Mouse (Mus musculus) neutrophil, adult 5-6 weeks (primary cell): Measurements from ENCODE around the gene Nos1. TPM values are rescaled to one million over a fixed set of nuclear protein-coding genes. Genes with fewer than 3 reads are reported as not detected.

ENCODE experiments used
- ATAC-seq: fragments of 151-379, 151-347 bp; 2 replicates; pipeline ENCODE4 v1.8.0; 2017; ENCODE audit warnings: mild to moderate bottlenecking, moderate TSS enrichment; ENCODE audit not compliant: insufficient number of reproducible peaks, poor library complexity, low FRiP score, severe bottlenecking; ENCODE audit errors: extremely low read depth
- total RNA-seq: library from RNA; stranded (forward); fragments of 200-1000 nt; gene quantifications from 2 replicates; pipeline ENCODE4 v1.2.3, GENCODE M21; 2017

The Nos1 gene
- total RNA-seq, 1 experiment from 2014 or later: not detected

- ATAC-seq: no peak
Measured at GRCm38 (mm10) chr5:117937186-117937585, 156.4 kb downstream of the Nos1 start.

GRCm38 (mm10) chr5:117938182-117938581 is 157.3 kb downstream of the Nos1 start:
- peak; percentile 46; the same call in 1 of the 2 replicates for ATAC-seq

DNA sequence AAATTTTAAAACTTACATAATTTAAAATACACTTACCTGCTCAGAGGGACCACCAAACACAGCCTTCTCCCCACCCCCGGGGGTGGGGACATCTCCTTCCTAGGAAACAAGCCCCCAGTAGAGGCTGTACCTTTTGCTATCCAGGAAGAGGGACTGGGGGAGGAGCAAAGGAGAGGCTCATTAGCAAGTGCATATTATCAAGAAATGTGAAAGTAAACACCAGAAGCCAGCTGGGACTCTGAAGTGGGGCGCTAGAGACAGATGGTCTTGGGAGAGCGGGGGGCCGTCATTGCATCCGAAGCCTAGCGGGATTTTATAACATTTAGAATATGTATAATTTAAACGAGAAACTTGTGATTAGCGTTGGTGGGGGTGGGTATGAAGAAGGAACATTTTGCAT is 158.6 kb downstream of the Nos1 start:
- no peak for ATAC-seq

- ATAC-seq: no peak
Measured at GRCm38 (mm10) chr5:117941552-117941951, 160.7 kb downstream of the Nos1 start.

DNA sequence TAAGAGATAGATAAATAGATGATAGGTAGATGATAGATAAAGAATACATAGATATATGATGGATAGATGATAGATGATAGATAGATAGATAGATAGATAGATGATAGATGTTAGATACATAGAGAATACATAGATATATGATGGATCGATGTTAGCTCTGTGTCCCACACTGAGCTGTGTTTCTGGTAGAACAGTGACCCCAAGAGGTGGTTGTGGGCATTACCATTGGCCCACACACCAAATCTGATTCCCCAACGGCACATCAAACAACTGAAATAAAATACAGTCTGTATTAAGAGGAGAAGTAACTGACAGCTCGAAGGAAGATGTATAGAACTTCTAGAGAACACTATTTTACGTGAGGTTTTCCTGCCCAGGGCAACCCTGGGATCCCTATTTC is 165.8 kb downstream of the Nos1 start:
- no peak for ATAC-seq

- no peak for ATAC-seq
Measured at GRCm38 (mm10) chr5:117949393-117949792, 168.6 kb downstream of the Nos1 start.

GRCm38 (mm10) chr5:117953893-117954292 is 173.1 kb downstream of the Nos1 start:
- no peak for ATAC-seq

DNA sequence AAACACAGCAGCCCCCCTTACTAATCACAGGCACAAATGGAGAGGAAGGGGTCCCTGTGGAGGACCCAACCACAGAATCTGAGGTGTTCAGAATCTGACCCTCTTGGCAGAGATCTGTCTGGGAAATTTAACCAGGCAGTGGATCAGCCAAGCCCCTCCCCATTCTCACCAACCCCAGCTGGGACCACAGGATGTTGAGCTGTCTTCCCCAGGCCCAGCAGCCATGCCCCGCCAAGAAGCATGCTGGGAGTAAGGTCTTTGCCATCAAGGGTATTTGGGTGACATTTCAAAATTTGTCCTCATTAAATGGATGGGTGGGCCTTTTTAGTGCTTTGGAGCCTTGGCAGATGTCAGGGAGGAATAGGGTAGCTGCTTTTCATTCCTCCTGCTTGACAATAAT is 173.6 kb downstream of the Nos1 start:
- ATAC-seq: no peak

- ATAC-seq: no peak
Measured at GRCm38 (mm10) chr5:117955675-117956420, 175.0 kb downstream of the Nos1 start.

DNA sequence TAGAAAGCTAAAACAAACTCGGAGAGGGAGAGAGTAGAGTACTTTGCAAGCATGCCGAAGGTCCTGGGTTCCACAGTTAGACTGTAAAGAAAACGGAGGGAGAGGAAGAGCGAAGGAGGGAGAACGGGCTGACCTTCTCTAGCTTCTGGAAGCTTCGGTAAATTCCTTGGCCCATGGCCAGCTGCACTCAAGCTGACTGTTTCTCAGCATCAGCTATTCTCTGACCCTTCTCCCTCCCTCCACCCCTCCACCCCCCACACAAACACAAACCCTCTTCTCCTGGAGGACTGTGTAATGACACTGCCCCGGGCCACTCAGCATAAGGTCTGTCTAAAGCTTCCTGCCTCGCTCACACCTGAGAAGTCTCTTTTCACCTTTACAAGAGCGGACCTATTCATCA is 183.9 kb downstream of the Nos1 start:
- no peak for ATAC-seq

DNA sequence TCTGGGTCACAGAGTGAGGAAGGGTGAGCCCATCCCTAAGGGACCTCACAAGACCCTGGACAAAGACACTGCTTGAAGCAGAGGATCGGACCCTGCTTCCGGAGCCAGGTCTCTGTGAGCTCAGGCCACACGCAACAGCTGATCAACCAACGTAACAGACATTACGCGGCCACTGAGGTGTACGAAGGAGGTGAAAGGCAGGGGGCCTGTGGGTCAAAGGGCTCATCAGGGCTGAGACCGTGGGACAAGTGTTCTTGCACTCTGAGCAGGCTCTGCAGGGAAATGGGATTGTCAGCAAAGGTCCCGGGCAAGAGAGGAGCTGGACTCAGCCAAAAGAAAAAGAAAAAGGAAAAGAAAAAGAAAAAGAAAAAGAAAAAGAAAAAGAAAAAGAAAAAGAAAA is 186.1 kb downstream of the Nos1 start:
- no peak for ATAC-seq

- ATAC-seq: no peak
Measured at GRCm38 (mm10) chr5:117967659-117968069, 186.8 kb downstream of the Nos1 start.

GRCm38 (mm10) chr5:117969681-117970427 is 189.0 kb downstream of the Nos1 start:
- no peak for ATAC-seq

DNA sequence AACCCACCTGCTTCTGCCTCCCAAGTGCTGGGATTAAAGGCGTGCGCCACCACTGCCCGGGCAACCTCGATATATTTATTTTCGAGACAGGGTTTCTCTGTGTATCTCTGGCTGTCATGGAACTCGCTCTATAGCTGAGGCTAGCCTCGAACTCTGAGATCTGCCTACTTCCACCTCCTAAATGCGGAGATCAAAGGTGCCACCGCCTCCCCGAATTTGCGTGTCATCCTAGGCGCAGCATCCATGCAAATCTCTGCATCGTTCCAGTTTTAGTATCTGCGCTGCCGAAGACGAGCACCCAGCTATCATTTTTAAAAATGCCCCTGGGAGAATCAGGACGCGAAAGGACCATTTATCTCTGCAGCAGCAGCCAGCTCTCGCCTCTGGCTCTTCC is 195.4 kb downstream of the Nos1 start:
- 0 out of 2 replicates have a peak, but pooled peaks have one; percentile 2 for ATAC-seq

- peak; percentile 64 for ATAC-seq
Measured at GRCm38 (mm10) chr5:117976657-117977500, 196.0 kb downstream of the Nos1 start, which contains the start of gene Fbxo21. Fbxo21 (plus strand) TSS chr5:117976730.

DNA sequence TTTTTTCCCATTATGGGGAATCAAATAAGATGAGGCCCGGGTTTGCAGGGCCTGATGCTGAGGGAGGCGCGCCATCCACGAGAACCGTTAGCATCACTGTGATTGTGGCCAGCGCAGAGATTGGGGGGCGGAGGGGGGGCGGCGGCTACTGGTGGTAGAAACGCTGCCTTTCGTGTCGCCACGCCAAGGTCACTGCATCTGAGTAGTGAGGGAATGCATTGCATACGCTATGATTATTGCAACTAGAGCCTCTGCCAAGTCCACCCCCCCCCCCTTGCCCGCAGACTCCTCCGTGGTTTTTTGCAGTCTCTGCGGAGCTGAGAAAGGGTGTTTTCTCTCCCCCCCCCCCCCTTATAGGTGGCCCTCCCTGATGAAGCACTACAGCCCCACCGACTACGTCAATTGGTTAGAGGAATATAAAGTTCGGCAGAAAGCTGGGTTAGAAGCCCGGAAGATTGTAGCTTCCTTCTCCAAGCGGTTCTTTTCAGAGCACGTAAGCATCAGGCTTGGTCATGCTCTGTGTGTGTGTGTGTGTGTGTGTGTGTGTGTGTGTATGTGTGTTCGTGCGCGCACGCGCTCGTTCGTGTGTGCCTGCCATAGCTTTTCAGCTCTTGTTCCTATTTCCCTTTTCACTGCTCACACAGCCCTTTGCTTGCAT is 196.8 kb downstream of the Nos1 start:
- ATAC-seq: no peak

DNA sequence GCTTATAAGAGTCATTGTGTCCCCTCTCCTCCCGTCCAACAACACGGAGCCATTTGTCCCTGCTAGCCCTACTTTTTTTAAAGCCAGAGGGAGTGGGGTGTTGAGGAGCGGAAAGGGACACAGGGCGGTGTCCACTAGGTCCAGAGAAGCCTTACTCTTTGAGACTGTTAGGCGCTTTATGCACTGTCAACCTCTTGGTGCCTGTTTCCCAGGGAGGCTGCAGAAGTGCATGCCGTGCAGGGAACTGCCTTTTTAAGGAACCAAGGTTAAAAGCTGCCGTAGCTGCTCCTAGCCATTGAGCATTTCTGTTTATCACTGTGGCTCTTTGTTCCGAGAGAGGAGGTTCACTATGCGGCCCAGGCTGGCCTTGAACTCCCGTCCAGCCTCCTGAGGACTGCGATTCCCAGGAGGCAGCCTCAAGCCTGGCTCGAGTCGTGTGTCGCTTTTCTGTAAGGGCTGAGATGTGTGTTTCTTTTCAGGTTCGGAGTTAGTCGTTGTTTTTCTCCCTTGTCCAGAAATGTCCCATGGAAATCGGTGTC is 197.4 kb downstream of the Nos1 start:
- no peak for ATAC-seq

DNA sequence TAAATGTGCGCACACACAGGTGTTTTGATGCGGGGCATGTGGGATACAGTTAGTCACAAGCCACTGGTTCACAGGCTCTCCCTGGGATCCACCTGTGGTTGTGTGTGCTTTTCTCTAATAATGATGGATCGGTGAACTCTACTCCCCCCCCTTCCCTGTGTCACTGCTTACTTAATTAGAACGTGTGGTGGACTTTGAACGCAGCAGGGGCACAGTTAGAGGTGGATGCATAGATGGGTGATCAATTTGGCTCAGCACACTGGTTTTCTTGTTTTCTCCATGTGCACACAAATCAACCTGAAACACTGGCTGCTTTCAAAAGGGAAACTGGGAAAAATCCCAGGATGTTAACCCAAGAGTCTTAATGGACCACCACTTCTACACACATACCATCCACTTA is 198.2 kb downstream of the Nos1 start:
- no peak for ATAC-seq

GRCm38 (mm10) chr5:117980921-117981320 is 200.1 kb downstream of the Nos1 start:
- ATAC-seq: no peak
